Comparison of ENCODE assay signal across 8 mouse cellular contexts in genomic region chr10:127380767-127381742, GRCm38 (mm10). TPM values are rescaled to one million over a fixed set of nuclear protein-coding genes. Genes with fewer than 3 reads are reported as not detected.
A peak's percentile ranks its signal among the peaks of the same experiment; 100 is the strongest.
DNase-seq lines count a peak whose midpoint lies in the region; ATAC-seq lines count a peak whose summit lies in the region.

No protein-coding gene starts in this region.

- no peaks in the 10 kb centered on the region for H3K36me3 ChIP-seq in heart, embryonic 16.5 days (ENCODE audit: control insufficient read depth, insufficient read depth)
- H3K36me3 ChIP-seq in neural tube, embryonic 14.5 days (ENCODE audit: control insufficient read depth, insufficient read depth, low read length) = no peaks in the 10 kb centered on the region

- peak; percentile 45; the same call in 1 of the 2 replicates for ATAC-seq in erythroblast, adult 5-6 weeks (replicated peaks; ENCODE audit: low FRiP score, poor library complexity, severe bottlenecking)
- peak; percentile 90 for ATAC-seq in heart, embryonic 16.5 days (replicated peaks; ENCODE audit: extremely low read depth, insufficient read depth, low FRiP score)
- peak; percentile 68 for ATAC-seq in neural tube, embryonic 14.5 days (ENCODE audit: low read depth)

- WGBS in heart, embryonic 16.5 days = 1% methylated on average over 39 of the region's 79 CpGs
- WGBS in neural tube, embryonic 14.5 days = 2% methylated on average over 63 of the region's 79 CpGs

- no peaks in the 10 kb centered on the region for H3K9me3 ChIP-seq in heart, embryonic 16.5 days (replicated peaks; ENCODE audit: control insufficient read depth, low read length)
- H3K9me3 ChIP-seq in neural tube, embryonic 14.5 days (ENCODE audit: control insufficient read depth, low read length) = no peaks in the 10 kb centered on the region

- peak overlapping the region; percentile 68 for H3K4me2 ChIP-seq in heart, embryonic 16.5 days (ENCODE audit: low read depth, low read length)
- H3K4me2 ChIP-seq in neural tube, embryonic 14.5 days (ENCODE audit: low read depth, low read length) = peak overlapping the region; percentile 78

- H3K27me3 ChIP-seq in heart, embryonic 16.5 days (ENCODE audit: control insufficient read depth, insufficient read depth, low read length) = no peaks in the 10 kb centered on the region
- no peaks in the 10 kb centered on the region for H3K27me3 ChIP-seq in neural tube, embryonic 14.5 days (ENCODE audit: control insufficient read depth, insufficient read depth, low read length)

- peak overlapping the region; percentile 94 for H3K9ac ChIP-seq in heart, embryonic 16.5 days (ENCODE audit: low read length)
- H3K9ac ChIP-seq in neural tube, embryonic 14.5 days (replicated peaks; ENCODE audit: low read depth, low read length) = peak overlapping the region; percentile 96

- H3K4me3 ChIP-seq in heart, embryonic 16.5 days (ENCODE audit: low read length) = peak overlapping the region; percentile 79
- peak overlapping the region; percentile 64 for H3K4me3 ChIP-seq in neural tube, embryonic 14.5 days (ENCODE audit: low read depth, low read length)

- H3K4me1 ChIP-seq in heart, embryonic 16.5 days (ENCODE audit: control insufficient read depth, insufficient read depth, low read length) = peaks cover 7% of the 10 kb centered on the region
- H3K4me1 ChIP-seq in neural tube, embryonic 14.5 days (ENCODE audit: control insufficient read depth, insufficient read depth, low read length) = peaks cover 8% of the 10 kb centered on the region; the same call in 1 of the 2 replicates

- DNase-seq in CD4-positive helper T cell, adult 2 months (ENCODE audit: low read depth, low spot score) = peak; percentile 65
- peak; percentile 31 for DNase-seq in brain, adult 2 months (ENCODE audit: low read depth, low spot score)
- DNase-seq in kidney, postnatal 36 days = peak; percentile 61 to 84
- DNase-seq in lung, adult 18-20 months = peak; percentile 61 to 62
- DNase-seq in testis, postnatal 14 days (ENCODE audit: low spot score) = peak; percentile 74

- peak overlapping the region; percentile 97 for H3K27ac ChIP-seq in heart, embryonic 16.5 days (ENCODE audit: low read length)
- H3K27ac ChIP-seq in neural tube, embryonic 14.5 days (ENCODE audit: low read depth, low read length) = peak overlapping the region; percentile 95

RNA-seq across cellular contexts. Expression of gene R3hdm2, which starts 0.9 kb away (rescaled TPM):
- 25.7 and 34.9 TPM in 2 replicates for total RNA-seq in erythroblast, adult 5-6 weeks (2015; ENCODE audit: low replicate concordance)
- 17.7 and 18.3 TPM in 2 replicates for total RNA-seq in erythroblast, adult 5-6 weeks (2017; ENCODE audit: low replicate concordance)
- polyA plus RNA-seq in heart, embryonic 16.5 days (2015; fragmentation: Nextera tagmentation; extraction: Ambion mirVana) = 22.6 and 29.9 TPM in 2 replicates
- polyA plus RNA-seq in neural tube, embryonic 14.5 days (2014; fragmentation: Nextera tagmentation; extraction: Ambion mirVana) = 35.9 and 36.2 TPM in 2 replicates

RNA-seq across cellular contexts. Expression of gene Inhbc, which starts 10.8 kb away (rescaled TPM):
- total RNA-seq in erythroblast, adult 5-6 weeks (2015; ENCODE audit: low replicate concordance) = not detected in 2 replicates
- not detected in 2 replicates for total RNA-seq in erythroblast, adult 5-6 weeks (2017; ENCODE audit: low replicate concordance)
- not detected in 2 replicates for polyA plus RNA-seq in heart, embryonic 16.5 days (2015; fragmentation: Nextera tagmentation; extraction: Ambion mirVana)
- not detected in 2 replicates for polyA plus RNA-seq in neural tube, embryonic 14.5 days (2014; fragmentation: Nextera tagmentation; extraction: Ambion mirVana)

RNA-seq across cellular contexts. Expression of gene Inhbe, which starts 26.8 kb away (rescaled TPM):
- total RNA-seq in erythroblast, adult 5-6 weeks (2015; ENCODE audit: low replicate concordance) = not detected in 2 replicates
- total RNA-seq in erythroblast, adult 5-6 weeks (2017; ENCODE audit: low replicate concordance) = not detected in 2 replicates
- 0.04 TPM in 1 of 2 replicates, not detected in the other for polyA plus RNA-seq in heart, embryonic 16.5 days (2015; fragmentation: Nextera tagmentation; extraction: Ambion mirVana)
- 0.05 and 0.09 TPM in 2 replicates for polyA plus RNA-seq in neural tube, embryonic 14.5 days (2014; fragmentation: Nextera tagmentation; extraction: Ambion mirVana)

RNA-seq across cellular contexts. Expression of gene Gli1, which starts 39.3 kb away (rescaled TPM):
- not detected in 2 replicates for total RNA-seq in erythroblast, adult 5-6 weeks (2015; ENCODE audit: low replicate concordance)
- not detected in 2 replicates for total RNA-seq in erythroblast, adult 5-6 weeks (2017; ENCODE audit: low replicate concordance)
- polyA plus RNA-seq in heart, embryonic 16.5 days (2015; fragmentation: Nextera tagmentation; extraction: Ambion mirVana) = 0.91 and 1.4 TPM in 2 replicates
- polyA plus RNA-seq in neural tube, embryonic 14.5 days (2014; fragmentation: Nextera tagmentation; extraction: Ambion mirVana) = 0.87 and 1.5 TPM in 2 replicates

RNA-seq across cellular contexts. Expression of gene Arhgap9, which starts 59.3 kb away (rescaled TPM):
- 19.9 and 21.1 TPM in 2 replicates for total RNA-seq in erythroblast, adult 5-6 weeks (2015; ENCODE audit: low replicate concordance)
- 14.6 and 18.7 TPM in 2 replicates for total RNA-seq in erythroblast, adult 5-6 weeks (2017; ENCODE audit: low replicate concordance)
- 7.5 and 15.9 TPM in 2 replicates for polyA plus RNA-seq in heart, embryonic 16.5 days (2015; fragmentation: Nextera tagmentation; extraction: Ambion mirVana)
- 0.42 and 1.1 TPM in 2 replicates for polyA plus RNA-seq in neural tube, embryonic 14.5 days (2014; fragmentation: Nextera tagmentation; extraction: Ambion mirVana)

Comparison
In these comparisons a context has a peak if more than half of its experiments do, and no peak if none do; other contexts are left out.
1. Peak in every context shown above with its lines: DNase-seq, ATAC-seq, H3K4me3 ChIP-seq and H3K27ac ChIP-seq.